Mouse (Mus musculus): ENCODE measurements at regions not wholly inside any gene's neighbourhood (a gene's known extent, or its start where the extent isn't known, plus 50 kb on each side); places are given as distances from the start of the nearest gene placed in this dataset.

DNA sequence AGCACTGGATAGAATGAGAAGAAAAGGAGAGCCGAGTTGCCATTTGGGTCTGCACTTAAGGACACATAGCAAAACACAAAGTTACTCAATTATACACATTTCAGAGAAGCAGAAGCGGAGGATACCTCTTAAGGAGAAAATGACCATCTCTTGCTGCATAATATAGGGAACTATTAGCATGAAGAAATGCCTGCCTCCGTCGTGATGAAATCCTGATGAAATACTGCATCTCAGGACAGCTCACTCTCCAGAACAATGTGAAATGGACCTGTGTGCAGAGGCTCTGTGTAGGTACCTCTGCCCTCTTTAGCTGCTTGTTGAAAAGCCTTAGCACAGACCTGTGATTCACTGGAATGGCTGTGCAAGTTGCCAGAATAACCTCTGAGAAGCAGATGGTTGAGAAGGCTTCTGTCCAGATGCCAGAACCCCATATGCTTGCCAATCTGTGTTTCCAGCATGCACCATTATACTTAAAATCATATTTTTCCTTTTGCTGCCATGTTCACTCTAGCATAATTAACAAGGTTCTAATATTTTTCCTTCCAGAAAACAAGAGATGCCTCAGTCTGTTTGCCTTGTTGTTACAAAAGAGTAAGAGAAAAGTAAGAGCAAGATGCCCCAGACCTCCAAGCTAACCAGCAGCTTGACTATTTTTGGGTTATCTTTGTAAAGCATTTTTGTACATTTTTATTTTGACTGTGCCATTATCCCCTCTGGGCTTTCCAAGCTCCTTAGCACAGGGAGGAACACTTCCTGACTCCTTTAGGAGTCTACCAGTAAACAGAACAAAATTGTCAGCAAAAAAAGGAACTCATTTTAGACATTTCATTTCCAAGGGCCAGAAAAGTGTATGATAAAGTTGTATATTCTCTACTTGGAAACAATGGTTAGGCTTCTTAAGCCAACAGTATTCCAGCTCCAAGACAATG lies 259.0 kb downstream of the 1190002N15Rik start:
- DNase-seq, result peak; percentile 83
- intact Hi-C loops (cut with DNase I), result no loop called here

- intact Hi-C loops (cut with DNase I), result no loop called here
These were observed 260.8 kb downstream of the 1190002N15Rik start for GRCm38 (mm10) chr9:94277096-94277495.

GRCm38 (mm10) chr9:94269213-94269612 lies 268.7 kb downstream of the 1190002N15Rik start:
- intact Hi-C loops (cut with DNase I), result no loop called here
- no peak for DNase-seq

More at GRCm38 (mm10) chr9:94277096-94277495, 260.8 kb downstream of the 1190002N15Rik start:
- DNase-seq, result no peak

DNA sequence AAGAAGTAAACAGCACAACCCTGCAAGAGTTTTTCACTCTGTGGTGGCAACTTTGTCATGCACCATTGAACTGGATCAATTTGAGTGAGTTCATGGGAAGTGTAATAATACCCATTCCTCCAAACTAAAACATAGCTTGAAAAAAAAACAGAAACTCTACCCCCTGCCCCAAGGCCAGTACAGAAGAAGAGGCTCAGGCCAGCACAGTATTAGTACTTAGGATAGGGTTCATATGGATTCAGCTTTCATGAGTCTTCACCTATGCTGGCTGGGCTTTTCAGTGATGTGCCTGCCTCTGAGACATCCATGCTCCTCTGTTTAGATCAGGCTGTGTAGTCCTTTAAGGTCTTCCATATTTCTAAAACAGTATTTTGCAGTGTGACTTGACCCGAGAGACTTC lies 270.6 kb downstream of the 1190002N15Rik start:
- intact Hi-C loops (cut with DNase I), result no loop called here
- no peak for DNase-seq

DNA sequence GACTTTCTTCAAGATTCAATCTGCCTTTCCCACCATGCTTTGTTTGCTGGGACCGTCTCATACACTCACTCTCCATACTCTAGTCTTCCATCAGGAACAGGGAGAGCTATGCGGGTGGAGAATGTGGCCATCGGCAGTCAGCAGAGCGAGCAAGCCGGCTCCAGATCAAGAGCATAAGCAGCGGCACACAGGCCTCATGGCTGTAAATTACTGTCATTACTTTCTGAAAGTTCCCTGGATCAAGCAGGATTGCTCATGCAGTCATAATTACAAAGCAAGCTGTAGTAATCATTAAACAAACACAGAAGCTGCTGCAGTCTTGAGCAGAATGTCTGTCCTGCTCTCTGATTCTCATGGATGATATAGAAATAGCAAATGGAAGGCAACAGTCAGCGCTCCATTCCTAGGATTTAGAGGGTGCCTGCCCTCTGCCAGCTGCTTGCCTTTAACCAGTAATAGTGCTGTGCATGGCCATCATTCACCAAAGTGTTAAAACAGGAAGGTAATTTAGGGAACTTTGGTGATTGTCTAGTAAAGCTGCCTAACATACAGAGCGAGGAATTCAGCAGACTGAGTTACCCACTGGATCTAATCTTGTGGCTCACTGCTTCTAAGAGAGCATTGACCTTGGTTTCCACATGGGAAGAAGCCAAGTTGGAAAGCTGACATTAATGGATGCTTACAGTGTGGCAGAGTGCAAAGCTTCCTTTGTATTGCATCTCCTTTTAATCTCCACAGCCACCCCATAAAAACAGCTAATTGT lies 298.2 kb downstream of the 1190002N15Rik start:
- no peak for DNase-seq
- intact Hi-C loops (cut with DNase I), result no loop called here

- no peak for DNase-seq
- intact Hi-C loops (cut with DNase I), result no loop called here
These were observed 299.3 kb downstream of the 1190002N15Rik start for GRCm38 (mm10) chr9:94238565-94238964.

DNA sequence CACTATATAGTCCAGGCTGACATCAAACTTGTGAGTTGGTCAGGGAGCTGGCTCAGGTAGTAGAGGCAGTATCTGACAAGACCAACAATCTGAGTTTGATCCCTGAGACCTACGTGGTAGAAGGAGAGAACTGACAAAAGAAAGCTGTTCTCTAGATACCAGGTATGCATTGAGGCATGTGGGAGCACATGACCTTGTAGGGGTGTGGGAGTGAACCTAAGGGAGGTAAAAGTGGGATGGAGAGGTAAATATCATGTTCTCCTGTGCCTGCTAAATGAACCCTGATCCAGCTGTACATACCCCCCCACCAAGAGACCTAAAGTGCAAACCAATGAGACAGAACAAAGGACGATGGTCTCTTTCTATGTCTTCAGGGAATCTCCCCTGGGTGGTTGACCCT lies 308.3 kb downstream of the 1190002N15Rik start:
- DNase-seq, result no peak
- intact Hi-C loops (cut with DNase I), result no loop called here

- peak; percentile 9 for DNase-seq
- intact Hi-C loops (cut with DNase I), result no loop called here
These were observed 318.8 kb downstream of the 1190002N15Rik start for GRCm38 (mm10) chr9:94219116-94219515.

- intact Hi-C loops (cut with DNase I), result no loop called here
These were observed 321.2 kb downstream of the 1190002N15Rik start for GRCm38 (mm10) chr9:94216414-94217279.

GRCm38 (mm10) chr9:94210467-94211249 lies 327.2 kb downstream of the 1190002N15Rik start:
- intact Hi-C loops (cut with DNase I), result no loop called here
- DNase-seq, result no peak

More at GRCm38 (mm10) chr9:94216414-94217279, 321.2 kb downstream of the 1190002N15Rik start:
- DNase-seq, result no peak

DNA sequence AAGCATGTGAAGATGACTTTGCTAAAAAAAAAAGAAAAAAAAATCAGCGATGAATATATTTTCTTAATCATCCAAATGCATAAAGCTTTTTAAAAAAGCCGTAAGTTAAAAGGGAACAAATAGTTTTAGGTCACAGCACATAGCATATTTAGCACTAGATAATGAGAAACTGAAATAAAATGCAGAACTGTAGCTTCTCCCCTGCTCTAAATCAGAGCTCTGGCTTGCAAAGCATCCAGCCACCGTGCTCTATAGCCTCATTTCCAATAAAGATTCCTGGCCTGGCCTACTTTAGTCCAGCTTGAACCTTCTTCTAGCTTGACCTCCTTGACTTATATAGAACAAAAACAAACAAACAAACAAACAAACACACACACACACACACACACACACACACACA lies 328.9 kb downstream of the 1190002N15Rik start:
- intact Hi-C loops (cut with DNase I), result no loop called here
- DNase-seq, result no peak

- intact Hi-C loops (cut with DNase I), result no loop called here
These were observed 337.0 kb downstream of the 1190002N15Rik start for GRCm38 (mm10) chr9:94200892-94201291.

DNA sequence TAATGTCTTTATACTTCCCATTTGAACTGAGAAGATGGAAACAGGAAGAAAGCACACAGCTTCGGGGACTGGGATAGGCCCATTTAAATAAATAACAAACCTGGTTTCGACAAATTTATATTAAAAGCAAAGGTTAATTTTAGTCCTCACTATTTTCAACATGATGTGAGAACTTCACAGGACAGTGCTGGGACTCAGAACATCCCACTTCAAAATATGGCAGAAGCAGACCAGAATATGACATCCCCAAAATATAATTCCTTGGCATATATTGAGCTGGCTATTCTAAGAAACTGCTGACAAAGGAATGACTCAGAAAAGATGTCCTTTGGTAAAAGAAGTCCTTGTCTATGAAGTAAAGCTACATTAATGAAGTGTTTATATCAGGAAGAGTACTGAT lies 338.0 kb downstream of the 1190002N15Rik start:
- intact Hi-C loops (cut with DNase I), result no loop called here

More at GRCm38 (mm10) chr9:94200892-94201291, 337.0 kb downstream of the 1190002N15Rik start:
- DNase-seq, result no peak

GRCm38 (mm10) chr9:94191083-94191482 lies 346.8 kb downstream of the 1190002N15Rik start:
- DNase-seq, result no peak
- intact Hi-C loops (cut with DNase I), result no loop called here

More for the DNA sequence above, 338.0 kb downstream of the 1190002N15Rik start:
- DNase-seq, result no peak

DNA sequence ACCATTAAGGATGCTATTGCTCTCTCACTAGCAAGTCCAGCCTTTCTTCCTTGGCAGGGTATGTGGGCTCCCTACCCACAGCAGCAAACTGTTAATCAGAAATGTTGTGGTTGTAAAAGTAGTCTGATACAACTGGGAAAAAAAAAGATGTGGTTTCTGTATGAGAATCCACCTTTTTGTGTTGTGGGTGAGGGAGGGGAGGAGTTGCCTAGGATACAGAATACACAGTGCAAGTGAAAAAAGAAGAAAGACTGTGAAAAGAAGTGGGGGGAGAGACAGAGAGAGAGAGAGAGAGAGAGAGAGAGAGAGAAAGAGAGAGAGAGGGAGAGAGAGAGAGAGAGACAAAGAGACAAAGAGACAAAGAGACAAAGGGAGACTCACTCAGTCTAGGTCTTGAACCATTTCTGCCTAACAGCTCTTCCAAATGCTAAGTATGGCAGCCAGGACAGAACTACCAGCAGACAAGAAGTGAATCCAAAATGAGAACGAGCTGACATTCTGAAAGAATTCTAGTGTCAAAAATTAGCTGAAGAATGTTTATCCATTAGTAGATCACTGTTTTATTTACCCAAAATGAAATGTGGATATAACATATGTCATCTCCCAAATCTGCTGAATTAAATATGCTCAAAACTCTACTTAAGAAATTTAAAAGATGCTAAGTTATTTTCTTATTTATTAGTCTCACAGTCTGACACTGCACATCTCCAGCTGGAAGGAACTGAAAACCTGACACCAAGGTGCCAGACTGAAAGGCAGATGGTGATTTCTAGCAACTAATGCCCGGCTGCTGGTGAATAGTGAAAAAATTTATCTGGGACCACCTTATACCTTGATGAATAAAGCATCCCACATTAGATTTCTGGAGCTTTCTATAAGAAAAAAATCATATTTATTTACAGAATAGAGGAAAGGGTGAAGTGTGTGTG lies 347.7 kb downstream of the 1190002N15Rik start:
- no peak for DNase-seq
- intact Hi-C loops (cut with DNase I), result no loop called here

DNA sequence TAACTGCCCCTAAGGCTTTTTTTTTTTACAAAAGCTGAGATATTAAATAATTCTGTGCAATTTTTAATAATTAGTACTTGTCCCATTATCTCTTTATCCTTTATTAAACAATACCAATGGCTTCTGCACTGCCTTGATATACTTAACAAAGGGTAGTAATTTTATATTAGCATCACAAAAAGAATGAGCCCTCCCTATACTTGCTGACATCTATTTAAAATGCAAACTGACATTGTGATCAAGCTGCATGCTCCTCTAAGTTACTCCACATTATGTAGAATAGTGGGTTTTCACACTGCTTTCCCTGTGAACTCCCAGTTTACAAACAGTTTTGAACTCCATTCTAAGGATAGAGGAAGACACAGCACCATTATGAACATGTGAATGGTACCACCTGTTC lies 349.8 kb downstream of the 1190002N15Rik start:
- intact Hi-C loops (cut with DNase I), result no loop called here
- DNase-seq, result no peak

DNA sequence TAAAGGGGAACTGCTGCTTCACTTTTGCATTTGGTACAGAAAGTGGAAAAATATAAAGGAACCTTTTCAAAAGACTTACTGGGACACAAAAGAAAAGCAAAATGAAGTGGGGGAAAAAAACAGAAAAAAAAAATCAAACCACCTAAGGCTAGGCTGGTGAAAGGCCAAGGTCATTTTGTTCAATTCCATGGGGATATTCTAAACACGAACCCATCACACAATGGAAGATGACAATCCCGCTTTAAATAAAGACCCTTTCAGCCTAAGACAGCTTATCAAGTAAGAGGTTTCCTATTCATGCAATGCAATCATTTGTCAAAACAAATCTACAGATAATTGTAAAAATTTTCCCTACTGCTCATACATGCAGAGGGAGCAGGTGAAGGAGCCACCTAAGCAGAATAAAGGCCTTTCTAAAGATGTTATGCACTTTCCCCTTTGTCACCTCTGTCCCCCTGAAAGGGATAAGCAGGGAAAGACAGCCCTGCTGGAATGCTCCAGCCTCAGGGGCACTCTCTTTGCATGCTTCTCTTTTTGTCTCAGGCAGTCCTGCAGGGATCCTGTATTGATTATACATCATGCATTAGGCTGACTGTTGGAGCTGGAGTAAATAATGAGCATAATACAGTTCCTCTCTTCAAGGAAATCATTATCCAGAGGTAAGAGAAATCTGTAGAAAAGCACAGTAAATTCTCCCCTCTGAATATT lies 367.8 kb downstream of the 1190002N15Rik start:
- intact Hi-C loops (cut with DNase I), result no loop called here
- DNase-seq, result no peak

DNA sequence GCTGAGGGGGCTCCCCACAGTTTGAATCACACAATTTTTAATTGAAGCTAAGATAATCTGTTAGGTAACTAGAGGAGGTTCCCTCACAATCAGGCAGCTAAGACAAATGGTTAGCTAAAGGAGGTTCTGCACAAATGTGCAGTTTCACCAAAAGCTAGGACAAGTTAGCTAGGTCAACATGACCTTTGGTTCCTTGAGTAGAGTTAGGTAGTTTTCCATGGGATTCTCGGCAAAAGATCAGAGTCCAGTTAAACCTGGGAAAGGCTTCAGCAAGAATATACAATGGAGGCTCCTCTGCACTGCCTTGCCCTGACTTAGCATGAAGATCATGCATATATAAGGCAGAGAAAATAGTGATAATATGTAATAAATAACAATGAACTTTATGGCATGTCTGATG lies 374.2 kb downstream of the 1190002N15Rik start:
- intact Hi-C loops (cut with DNase I), result no loop called here
- no peak for DNase-seq
